Mouse (Mus musculus): Measurements from ENCODE around the gene Rab38.

- no peak for TF ChIP-seq POLR2A (IDR thresholded peaks at IDR 0.05; ENCODE audit: borderline replicate concordance, low read depth, low read length)
- TF ChIP-seq CTCF (IDR thresholded peaks at IDR 0.05; ENCODE audit: low read depth, low read length): no peak
These were observed 52.1 kb downstream of the Rab38 start for GRCm38 (mm10) chr7:88482110-88482619.

Data from bone marrow macrophage, adult 2 months (primary cell).